Mouse (Mus musculus) intestine, embryonic 15.5 days (tissue): Measurements from ENCODE around the gene Zfp472. TPM values are rescaled to one million over a fixed set of nuclear protein-coding genes. Genes with fewer than 3 reads are reported as not detected.
"Not testable (repeated sequence)": the region's sequence is repeated elsewhere in the genome, so short reads cannot be mapped to it uniquely, and the experiment has no call there.

Source experiments
- ATAC-seq: fragments of 200-750 bp; cut with Nextera tagmentation; 2 replicates; pipeline ENCODE4 v1.8.0; 2017; ENCODE audit warnings: moderate TSS enrichment, moderate library complexity
- H3K27ac ChIP-seq: fragments of 300-500 bp; sonication (generic); 2 replicates; pipeline ENCODE4 v1.5.1; 2015; ENCODE audit warnings: mild to moderate bottlenecking, inconsistent platforms
- H3K27me3 ChIP-seq: fragments of 300-500 bp; sonication (generic); replicated peaks from 2 replicates; pipeline ENCODE4 v1.6.1; 2015; ENCODE audit warnings: inconsistent platforms
- H3K36me3 ChIP-seq: fragments of 300-500 bp; sonication (generic); 2 replicates; pipeline ENCODE4 v1.6.1; 2015; ENCODE audit warnings: inconsistent platforms
- H3K4me1 ChIP-seq: fragments of 300-500 bp; sonication (generic); replicated peaks from 2 replicates; pipeline ENCODE4 v1.6.1; 2015; ENCODE audit warnings: inconsistent platforms
- H3K4me2 ChIP-seq: fragments of 300-500 bp; sonication (generic); replicated peaks from 2 replicates; pipeline ENCODE4 v1.6.1; 2015; ENCODE audit warnings: mild to moderate bottlenecking, inconsistent platforms
- H3K4me3 ChIP-seq: fragments of 300-500 bp; sonication (generic); replicated peaks from 2 replicates; pipeline ENCODE4 v1.5.1; 2015; ENCODE audit warnings: inconsistent platforms
- H3K9ac ChIP-seq: fragments of 300-500 bp; sonication (generic); 2 replicates; pipeline ENCODE4 v1.6.1; 2015; ENCODE audit warnings: inconsistent platforms
- H3K9me3 ChIP-seq: fragments of 300-500 bp; sonication (generic); 2 replicates; pipeline ENCODE4 v1.6.1; 2016; ENCODE audit warnings: inconsistent platforms
- WGBS: fragments of 180-500 bp; shearing (Covaris S2); methylation state at CpG from one replicate; pipeline ENCODE4 v1.1.7; 2015; 5-methylcytosine and 5-hydroxymethylcytosine counted together
- polyA plus RNA-seq: library from polyadenylated mRNA; unstranded; fragments of >200 nt; fragmentation: Nextera tagmentation; extraction: Ambion mirVana; gene quantifications from 2 replicates; pipeline ENCODE4 v1.2.1, GENCODE M21; 2015

Gene Zfp472
- polyA plus RNA-seq, 1 experiment from 2014 or later, result 10.0 TPM

GRCm38 (mm10) chr17:32947215-32947914, 18.2 kb upstream of the Zfp472 start, which contains the start of gene Cyp4f13:
TSS of gene Cyp4f13 (minus strand) at chr17:32947402.
- Histone ChIP-seq H3K27me3 (no peaks in the 10 kb centered on the region), H3K4me3 (peak within 1 kb of the TSS; percentile 61), H3K36me3 (no peaks in the 10 kb centered on the region), H3K27ac (peak within 1 kb of the TSS; percentile 86), H3K9me3 (no peaks in the 10 kb centered on the region), H3K9ac (peak within 1 kb of the TSS; percentile 65), H3K4me1 (peaks cover 16% of the 10 kb centered on the region), H3K4me2 (peak within 1 kb of the TSS; percentile 90)
- 8% methylated on average over 12 of the region's 12 CpGs for WGBS
- ATAC-seq, result peak; percentile 99

- no peak for ATAC-seq
Observed at GRCm38 (mm10) chr17:32950136-32950535, 15.5 kb upstream of the Zfp472 start.

GRCm38 (mm10) chr17:32951006-32951405, 14.6 kb upstream of the Zfp472 start:
- Histone ChIP-seq H3K36me3 (no peaks in the 10 kb centered on the region), H3K9ac (no peak overlapping the region), H3K9me3 (no peaks in the 10 kb centered on the region), H3K27ac (no peak overlapping the region), H3K4me3 (no peak overlapping the region), H3K27me3 (no peaks in the 10 kb centered on the region), H3K4me1 (peaks cover 16% of the 10 kb centered on the region), H3K4me2 (no peak overlapping the region)
- ATAC-seq, result no peak
- WGBS, result 79% methylated on average over 11 of the region's 11 CpGs

More at GRCm38 (mm10) chr17:32950136-32950535, 15.5 kb upstream of the Zfp472 start:
- H3K4me1 ChIP-seq, result peaks cover 16% of the 10 kb centered on the region
- H3K4me3 ChIP-seq, result no peak overlapping the region
- H3K9ac ChIP-seq, result no peak overlapping the region
- no peaks in the 10 kb centered on the region for H3K36me3 ChIP-seq
- H3K9me3 ChIP-seq, result no peaks in the 10 kb centered on the region
- WGBS, result 85% methylated on average over 3 of the region's 3 CpGs
- H3K27me3 ChIP-seq, result no peaks in the 10 kb centered on the region
- H3K4me2 ChIP-seq, result no peak overlapping the region
- H3K27ac ChIP-seq, result no peak overlapping the region

- Histone ChIP-seq H3K4me3 (no peak overlapping the region), H3K27me3 (no peaks in the 10 kb centered on the region), H3K9me3 (no peaks in the 10 kb centered on the region), H3K27ac (no peak overlapping the region), H3K9ac (no peak overlapping the region), H3K36me3 (no peaks in the 10 kb centered on the region), H3K4me2 (peak overlapping the region; percentile 12; the same call in 1 of the 2 replicates), H3K4me1 (peaks cover 12% of the 10 kb centered on the region)
- WGBS, result 25% methylated on average over 16 of the region's 16 CpGs
- ATAC-seq, result peak; percentile 19; the same call in 1 of the 2 replicates
Observed at GRCm38 (mm10) chr17:32951441-32951840, 14.2 kb upstream of the Zfp472 start.

GRCm38 (mm10) chr17:32965253-32965622, 376 bp upstream of the Zfp472 start:
- Histone ChIP-seq H3K9ac (peak overlapping the region; percentile 51), H3K27ac (peak overlapping the region; percentile 94), H3K4me1 (peaks cover 10% of the 10 kb centered on the region), H3K9me3 (no peaks in the 10 kb centered on the region), H3K27me3 (no peaks in the 10 kb centered on the region), H3K4me3 (peak overlapping the region; percentile 78), H3K36me3 (no peaks in the 10 kb centered on the region), H3K4me2 (peak overlapping the region; percentile 77)
- peak; percentile 63 for ATAC-seq
- WGBS, result under 1% methylated on average over 14 of the region's 14 CpGs

GRCm38 (mm10) chr17:32981361-32981760, 15.7 kb downstream of the Zfp472 start:
- H3K27ac ChIP-seq, result no peak overlapping the region
- no peak for ATAC-seq
- WGBS, result 78% methylated on average over 4 of the region's 4 CpGs

GRCm38 (mm10) chr17:32986301-32986700, 20.7 kb downstream of the Zfp472 start:
- Histone ChIP-seq H3K27ac (no peak overlapping the region), H3K9ac (no peak overlapping the region), H3K4me1 (no peaks in the 10 kb centered on the region), H3K4me3 (no peak overlapping the region), H3K4me2 (no peak overlapping the region), H3K9me3 (no peaks in the 10 kb centered on the region), H3K36me3 (no peaks in the 10 kb centered on the region), H3K27me3 (no peaks in the 10 kb centered on the region)
- WGBS, result 72% methylated on average over 4 of the region's 4 CpGs
- ATAC-seq, result no peak

More at GRCm38 (mm10) chr17:32981361-32981760, 15.7 kb downstream of the Zfp472 start:
- no peak overlapping the region for H3K4me3 ChIP-seq
- no peak overlapping the region for H3K9ac ChIP-seq
- peaks cover 18% of the 10 kb centered on the region; the same call in 1 of the 2 replicates for H3K36me3 ChIP-seq
- H3K4me2 ChIP-seq, result no peak overlapping the region
- no peaks in the 10 kb centered on the region for H3K27me3 ChIP-seq
- H3K4me1 ChIP-seq, result no peaks in the 10 kb centered on the region
- no peaks in the 10 kb centered on the region for H3K9me3 ChIP-seq

- Histone ChIP-seq H3K36me3 (0 out of 2 replicates have a peak, but pooled peaks cover 2% of the 10 kb centered on the region), H3K4me3 (peak overlapping the region; percentile 59), H3K4me1 (0 out of 2 replicates have a peak, but pooled peaks cover 4% of the 10 kb centered on the region), H3K27me3 (no peaks in the 10 kb centered on the region), H3K27ac (0 out of 2 replicates have a peak overlapping the region, but pooled peaks have one; percentile 15), H3K9ac (no peak overlapping the region), H3K9me3 (no peaks in the 10 kb centered on the region), H3K4me2 (peak overlapping the region; percentile 75)
- WGBS, result 69% methylated on average over 12 of the region's 12 CpGs
- ATAC-seq, result no peak
Observed at GRCm38 (mm10) chr17:32991965-32992698, 26.5 kb downstream of the Zfp472 start.

GRCm38 (mm10) chr17:32992699-32993474, 27.3 kb downstream of the Zfp472 start, which contains the start of gene Zfp952:
TSS of gene Zfp952 (plus strand) at chr17:32993129.
- peak; percentile 96 for ATAC-seq
- Histone ChIP-seq H3K4me2 (peak within 1 kb of the TSS; percentile 75), H3K36me3 (0 out of 2 replicates have a peak, but pooled peaks cover 2% of the 10 kb centered on the region), H3K4me1 (0 out of 2 replicates have a peak, but pooled peaks cover 4% of the 10 kb centered on the region), H3K9ac (peak within 1 kb of the TSS; percentile 57), H3K4me3 (peak within 1 kb of the TSS; percentile 59), H3K9me3 (no peaks in the 10 kb centered on the region), H3K27me3 (no peaks in the 10 kb centered on the region), H3K27ac (peak within 1 kb of the TSS; percentile 51; the same call in 1 of the 2 replicates)
- 1% methylated on average over 21 of the region's 21 CpGs for WGBS

GRCm38 (mm10) chr17:32998492-32998891, 32.9 kb downstream of the Zfp472 start:
- no peak overlapping the region for H3K4me2 ChIP-seq
- H3K4me3 ChIP-seq, result no peak overlapping the region
- WGBS, result 94% methylated on average over 2 of the region's 2 CpGs
- no peaks in the 10 kb centered on the region for H3K27me3 ChIP-seq
- ATAC-seq, result no peak
- peaks cover 23% of the 10 kb centered on the region for H3K36me3 ChIP-seq
- H3K4me1 ChIP-seq, result 0 out of 2 replicates have a peak, but pooled peaks cover 4% of the 10 kb centered on the region
- H3K9me3 ChIP-seq, result no peaks in the 10 kb centered on the region
- H3K9ac ChIP-seq, result no peak overlapping the region
- H3K27ac ChIP-seq, result no peak overlapping the region

GRCm38 (mm10) chr17:33008337-33008736, 42.7 kb downstream of the Zfp472 start:
- Histone ChIP-seq H3K9ac (no peak overlapping the region), H3K27me3 (no peaks in the 10 kb centered on the region), H3K27ac (no peak overlapping the region), H3K4me2 (no peak overlapping the region), H3K4me3 (no peak overlapping the region), H3K9me3 (no peaks in the 10 kb centered on the region), H3K4me1 (no peaks in the 10 kb centered on the region), H3K36me3 (peaks cover 11% of the 10 kb centered on the region)
- ATAC-seq, result no peak
- WGBS, result 46% methylated on average over 9 of the region's 9 CpGs

- ATAC-seq, H3K27ac ChIP-seq, H3K27me3 ChIP-seq, H3K9ac ChIP-seq, H3K4me1 ChIP-seq, H3K4me3 ChIP-seq, H3K4me2 ChIP-seq: not testable (repeated sequence)
- Histone ChIP-seq H3K9me3 (peaks cover 13% of the 10 kb centered on the region; the same call in 1 of the 2 replicates), H3K36me3 (peaks cover 47% of the 10 kb centered on the region)
Observed at GRCm38 (mm10) chr17:33020434-33020833, 54.8 kb downstream of the Zfp472 start.
